Mouse (Mus musculus) ES-Bruce4 (cell line): ENCODE measurements at regions not wholly inside any gene's neighbourhood (a gene's known extent, or its start where the extent isn't known, plus 50 kb on each side); places are given as distances from the start of the nearest gene placed in this dataset.

Source experiments
- H3K27ac ChIP-seq: 2 replicates; pipeline ENCODE4 v1.5.1; 2012; ENCODE audit warnings: low read length, inconsistent platforms; ENCODE audit not compliant: insufficient read depth
- H3K27me3 ChIP-seq: 2 replicates; pipeline ENCODE4 v1.6.1; 2012; ENCODE audit warnings: mild to moderate bottlenecking, low read length, inconsistent platforms; ENCODE audit not compliant: control insufficient read depth, poor library complexity, insufficient read depth, severe bottlenecking
- H3K36me3 ChIP-seq: 2 replicates; pipeline ENCODE4 v1.6.1; 2012; ENCODE audit warnings: inconsistent platforms, mild to moderate bottlenecking, low read length, moderate library complexity; ENCODE audit not compliant: control insufficient read depth, poor library complexity, insufficient read depth, severe bottlenecking
- H3K4me1 ChIP-seq: one replicate; pipeline ENCODE4 v1.8.1; 2011; ENCODE audit warnings: low read length; ENCODE audit not compliant: control insufficient read depth, insufficient read depth
- H3K4me3 ChIP-seq: 2 replicates; pipeline ENCODE4 v1.5.1; 2011; ENCODE audit warnings: low read depth, mild to moderate bottlenecking, low read length
- H3K9ac ChIP-seq: 2 replicates; pipeline ENCODE4 v1.6.1; 2012; ENCODE audit warnings: low read depth, mild to moderate bottlenecking, inconsistent platforms; ENCODE audit not compliant: poor library complexity, severe bottlenecking
- H3K9me3 ChIP-seq: replicated peaks from 2 replicates; pipeline ENCODE4 v1.6.1; 2012; ENCODE audit warnings: mild to moderate bottlenecking, low read length, inconsistent platforms; ENCODE audit not compliant: control insufficient read depth, poor library complexity, insufficient read depth, severe bottlenecking
- CTCF ChIP-seq: IDR thresholded peaks from one replicate; pipeline ENCODE4 v1.8.1; 2011; ENCODE audit warnings: low read depth, low read length
- EP300 ChIP-seq: IDR thresholded peaks from 2 replicates; pipeline ENCODE4 v1.6.1; 2011; ENCODE audit warnings: low read depth, low read length; ENCODE audit not compliant: insufficient read depth
- POLR2A ChIP-seq: IDR thresholded peaks from one replicate; pipeline ENCODE4 v1.8.1; 2011; ENCODE audit warnings: low read length; ENCODE audit not compliant: insufficient read depth

DNA sequence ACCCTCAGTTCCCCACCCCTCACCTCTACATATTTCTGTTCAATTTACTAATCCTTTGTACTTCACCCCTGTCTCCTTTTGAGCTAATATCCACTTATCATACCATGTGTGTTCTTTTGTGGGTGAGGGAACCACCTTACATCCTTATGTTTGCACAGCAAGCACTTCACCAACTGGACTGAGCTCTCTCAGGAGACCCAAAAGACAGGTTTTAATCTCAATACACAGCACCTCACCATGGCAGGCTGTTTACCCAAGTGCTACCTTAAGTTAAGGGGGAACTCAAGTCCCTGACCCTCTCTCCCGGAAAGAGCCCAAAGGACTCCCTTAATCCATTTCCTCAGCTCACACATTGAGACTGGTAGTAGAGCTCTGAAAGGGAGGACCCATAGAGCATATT, 62.3 kb upstream of the Agr3 start:
- H3K9me3 ChIP-seq, result no peaks in the 10 kb centered on the region
- no peaks in the 10 kb centered on the region for H3K4me1 ChIP-seq
- H3K36me3 ChIP-seq, result no peaks in the 10 kb centered on the region
- H3K27me3 ChIP-seq, result no peaks in the 10 kb centered on the region
- no peak for TF ChIP-seq EP300
- no peak for TF ChIP-seq CTCF
- TF ChIP-seq POLR2A, result no peak
- H3K9ac ChIP-seq, result no peak overlapping the region
- no peak overlapping the region for H3K27ac ChIP-seq
- H3K4me3 ChIP-seq, result no peak overlapping the region

DNA sequence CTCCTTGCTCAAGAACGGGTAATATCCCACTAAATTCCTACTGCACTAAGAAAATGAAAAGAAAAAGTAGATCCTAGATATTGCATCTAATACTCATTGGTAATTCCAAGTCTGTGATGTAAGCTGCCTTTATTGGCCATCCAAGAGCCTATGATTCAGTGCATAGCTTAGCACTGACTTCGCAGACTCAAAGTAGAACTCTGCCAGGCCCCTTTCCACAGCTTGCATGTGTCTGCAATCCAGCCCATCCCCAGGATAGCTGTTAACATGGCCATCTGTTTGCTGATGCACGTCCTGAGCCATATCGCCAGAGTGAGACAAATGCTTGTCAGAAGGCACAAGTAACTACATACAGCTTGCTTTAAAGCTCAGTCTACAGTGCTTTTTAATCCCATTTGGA, 72.3 kb upstream of the Agr3 start:
- H3K4me3 ChIP-seq, result no peak overlapping the region
- no peaks in the 10 kb centered on the region for H3K27me3 ChIP-seq
- TF ChIP-seq CTCF (no peak), EP300 (no peak), POLR2A (no peak)
- H3K4me1 ChIP-seq, result no peaks in the 10 kb centered on the region
- no peak overlapping the region for H3K9ac ChIP-seq
- no peak overlapping the region for H3K27ac ChIP-seq
- H3K9me3 ChIP-seq, result peaks cover 3% of the 10 kb centered on the region; the same call in 1 of the 2 replicates
- no peaks in the 10 kb centered on the region for H3K36me3 ChIP-seq

DNA sequence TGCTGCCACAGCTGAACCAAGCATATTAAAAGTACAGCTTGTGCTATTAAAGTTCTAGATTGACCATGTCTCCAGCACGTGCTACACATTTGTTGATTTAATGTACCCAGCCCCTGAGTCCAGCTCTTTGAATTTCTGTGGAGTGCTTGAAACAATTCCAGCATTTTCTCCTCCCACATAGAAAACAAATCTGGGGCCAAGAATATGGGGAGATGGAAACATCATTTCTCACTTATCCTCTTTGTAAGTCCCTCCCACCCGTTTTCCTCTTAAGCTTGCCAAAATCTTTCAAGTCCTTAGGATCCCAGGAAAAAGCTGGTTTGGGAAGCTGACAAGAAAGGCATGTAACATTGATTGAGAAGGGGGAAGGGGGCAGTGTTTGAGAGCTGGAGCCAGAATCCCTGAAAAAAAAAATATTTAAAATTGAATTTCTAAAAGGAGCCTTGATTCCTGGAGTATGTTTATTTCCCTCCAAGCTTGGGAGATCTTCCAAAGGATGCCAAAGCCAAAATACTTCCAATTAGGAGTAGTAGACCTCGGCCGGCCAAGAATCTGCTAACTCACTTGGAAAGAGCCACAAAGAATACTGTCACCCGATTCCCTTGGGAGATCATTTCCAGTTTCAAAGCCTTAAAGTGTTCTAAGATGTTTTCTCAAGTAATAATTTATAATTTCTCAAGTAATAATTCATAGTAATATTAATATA, 78.4 kb upstream of the Agr3 start:
- no peak overlapping the region for H3K9ac ChIP-seq
- H3K9me3 ChIP-seq, result no peaks in the 10 kb centered on the region
- H3K36me3 ChIP-seq, result no peaks in the 10 kb centered on the region
- no peak overlapping the region for H3K27ac ChIP-seq
- no peak overlapping the region for H3K4me3 ChIP-seq
- H3K4me1 ChIP-seq, result no peaks in the 10 kb centered on the region
- no peak for TF ChIP-seq CTCF
- no peak for TF ChIP-seq EP300
- TF ChIP-seq POLR2A, result no peak
- H3K27me3 ChIP-seq, result no peaks in the 10 kb centered on the region

DNA sequence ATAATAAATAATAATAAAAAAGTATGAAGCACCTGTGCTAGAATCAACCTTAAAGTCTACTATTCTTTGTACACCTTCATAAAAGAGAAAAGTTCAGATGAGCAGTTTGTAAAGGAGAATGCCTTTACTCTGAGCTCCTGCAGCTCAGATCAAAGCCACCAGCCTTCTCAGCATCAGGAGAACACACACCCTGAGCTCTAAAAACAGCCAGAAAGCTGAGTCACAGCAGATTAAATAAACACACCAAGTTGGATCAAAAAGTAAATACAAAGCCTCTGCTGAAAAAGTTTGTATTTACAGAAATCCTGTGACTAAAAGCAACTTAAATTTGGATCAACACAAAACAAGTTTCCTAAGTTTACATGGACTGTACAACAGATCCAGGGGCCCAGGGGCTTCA, 88.5 kb upstream of the Agr3 start:
- Histone ChIP-seq H3K4me1 (no peaks in the 10 kb centered on the region), H3K9ac (no peak overlapping the region), H3K27ac (no peak overlapping the region), H3K4me3 (no peak overlapping the region), H3K9me3 (no peaks in the 10 kb centered on the region), H3K27me3 (no peaks in the 10 kb centered on the region), H3K36me3 (no peaks in the 10 kb centered on the region)
- TF ChIP-seq CTCF (no peak), POLR2A (no peak), EP300 (no peak)

DNA sequence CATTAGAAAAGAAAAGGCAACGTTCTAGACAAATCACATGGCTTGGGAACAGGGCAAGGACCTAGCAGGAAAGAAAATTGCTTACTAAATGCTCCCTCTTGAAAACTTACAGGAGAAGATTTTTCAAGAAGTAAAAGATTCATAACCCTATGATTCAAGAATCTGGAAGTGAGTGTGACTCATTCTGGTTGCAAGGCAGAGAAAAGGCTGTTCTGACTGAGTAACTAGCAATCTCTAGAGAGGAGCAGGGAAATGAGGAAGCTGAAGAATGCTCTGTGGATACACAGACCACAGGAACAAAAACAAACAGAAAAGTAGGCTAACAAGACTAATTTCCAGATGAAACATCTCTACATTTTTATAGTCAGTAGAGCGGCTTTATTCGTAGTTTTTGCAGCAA, 92.1 kb upstream of the Agr3 start:
- Histone ChIP-seq H3K4me1 (no peaks in the 10 kb centered on the region), H3K9me3 (no peaks in the 10 kb centered on the region), H3K27ac (no peak overlapping the region), H3K36me3 (no peaks in the 10 kb centered on the region), H3K9ac (no peak overlapping the region), H3K27me3 (no peaks in the 10 kb centered on the region), H3K4me3 (no peak overlapping the region)
- no peak for TF ChIP-seq POLR2A
- TF ChIP-seq CTCF, result no peak
- TF ChIP-seq EP300, result no peak

DNA sequence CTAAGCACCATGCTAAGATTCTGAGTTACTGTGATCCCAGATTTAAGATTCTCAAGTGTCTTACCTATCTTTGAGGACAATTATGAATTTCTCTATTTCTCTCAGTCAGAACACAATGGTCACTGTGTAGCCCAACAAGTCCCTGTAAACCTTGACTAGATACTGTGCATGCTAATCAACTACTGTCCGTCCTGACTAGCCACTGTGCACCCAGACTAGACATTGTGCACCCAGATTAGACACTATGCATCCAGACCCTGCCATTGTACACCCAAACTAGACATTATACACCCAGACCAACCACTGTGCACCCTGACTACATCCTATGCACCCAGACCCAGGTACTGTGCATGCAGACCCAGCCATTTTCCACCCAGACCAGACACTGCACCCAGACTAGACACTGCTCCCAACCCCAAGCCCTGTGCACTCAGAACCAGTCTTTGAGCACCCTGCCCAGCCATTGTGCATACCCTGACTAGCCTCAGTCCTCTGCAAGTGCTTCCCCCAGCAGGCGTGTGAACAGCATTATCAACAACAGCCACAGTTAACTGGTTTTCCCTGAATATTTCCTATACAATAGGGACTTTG, 93.4 kb upstream of the Agr3 start:
- Histone ChIP-seq H3K9ac (no peak overlapping the region), H3K4me1 (no peaks in the 10 kb centered on the region), H3K27ac (no peak overlapping the region), H3K9me3 (no peaks in the 10 kb centered on the region), H3K4me3 (no peak overlapping the region), H3K36me3 (no peaks in the 10 kb centered on the region), H3K27me3 (no peaks in the 10 kb centered on the region)
- TF ChIP-seq EP300 (no peak), POLR2A (no peak), CTCF (no peak)
